Mouse (Mus musculus) olfactory bulb, adult 2 months (tissue): ENCODE data around the gene Ccdc62.
A peak's percentile ranks its signal among the peaks of the same experiment; 100 is the strongest.

Source experiments
- CTCF ChIP-seq: fragments of 200-500 bp; IDR thresholded peaks from 2 replicates; pipeline ENCODE4 v1.5.1; 2012; ENCODE audit warnings: low read depth, mild to moderate bottlenecking, low read length, moderate library complexity; ENCODE audit not compliant: insufficient read depth
- POLR2A ChIP-seq: fragments of 200-500 bp; IDR thresholded peaks from 2 replicates; pipeline ENCODE4 v1.6.1; 2012; ENCODE audit warnings: mild to moderate bottlenecking, low read depth, low read length, moderate library complexity; ENCODE audit not compliant: insufficient read depth

- TF ChIP-seq CTCF (peak; percentile 92), POLR2A (no peak)
These were observed 62.3 kb downstream of the Ccdc62 start for GRCm38 (mm10) chr5:123992794-123993193.
